Mouse (Mus musculus) heart, adult 2 months (tissue): ENCODE results near the gene Acot8. TPM values are rescaled to one million over a fixed set of nuclear protein-coding genes. Genes with fewer than 3 reads are reported as not detected.

Experiments
- DNase-seq, 2 experiments: peaks; one replicate each; pipeline ENCODE4 v3.0.0; 2021
- H3K27ac ChIP-seq: fragments of 200-600 bp; 2 replicates; pipeline ENCODE4 v1.8.1; 2022
- H3K27me3 ChIP-seq: fragments of 200-500 bp; 2 replicates; pipeline ENCODE4 v1.6.1; 2012; ENCODE audit warnings: mild to moderate bottlenecking, low read length, inconsistent platforms, mixed read lengths; ENCODE audit not compliant: control insufficient read depth, insufficient read depth
- H3K36me3 ChIP-seq: fragments of 200-500 bp; 2 replicates; pipeline ENCODE4 v1.6.1; 2012; ENCODE audit warnings: low read length, inconsistent platforms; ENCODE audit not compliant: control insufficient read depth, insufficient read depth
- H3K4me1 ChIP-seq: fragments of 200-500 bp; 2 replicates; pipeline ENCODE4 v1.6.1; 2011; ENCODE audit warnings: low read length; ENCODE audit not compliant: control insufficient read depth, insufficient read depth
- H3K4me3 ChIP-seq: fragments of 200-600 bp; 2 replicates; pipeline ENCODE4 v1.8.1; 2022
- H3K79me2 ChIP-seq: fragments of 200-500 bp; replicated peaks from 2 replicates; pipeline ENCODE4 v1.6.1; 2012; ENCODE audit warnings: mild to moderate bottlenecking, inconsistent platforms, low read length, moderate library complexity, mixed read lengths; ENCODE audit not compliant: control insufficient read depth, insufficient read depth
- H3K9ac ChIP-seq: fragments of 200-500 bp; 2 replicates; pipeline ENCODE4 v1.6.1; 2012; ENCODE audit warnings: low read depth, mild to moderate bottlenecking, control low read depth, inconsistent platforms, low read length, mixed read lengths
- CTCF ChIP-seq: fragments of 200-600 bp; IDR thresholded peaks from 2 replicates; pipeline ENCODE4 v1.8.1; 2022; ENCODE audit warnings: antibody characterized with exemption, mild to moderate bottlenecking, moderate library complexity
- EP300 ChIP-seq: fragments of 200-500 bp; IDR thresholded peaks from 2 replicates; pipeline ENCODE4 v1.6.1; 2011; ENCODE audit warnings: low read depth, low read length, control low read depth; ENCODE audit not compliant: insufficient read depth
- POLR2A ChIP-seq: fragments of 200-500 bp; IDR thresholded peaks from 2 replicates; pipeline ENCODE4 v1.6.1; 2011; ENCODE audit warnings: mild to moderate bottlenecking, low read depth, low read length, control low read depth; ENCODE audit not compliant: insufficient read depth
- WGBS: fragments of 180-500 bp; shearing (Covaris S2); methylation state at CpG from one replicate; pipeline ENCODE4 v1.1.7; 2018; 5-methylcytosine and 5-hydroxymethylcytosine counted together
- intact Hi-C: fragments of 180-260 bp; cut with DNase I; formaldehyde crosslinking; loops from one replicate; pipeline ENCODE4 v1.15.1; 2025
- polyA plus RNA-seq: library from polyadenylated mRNA; depleted of rRNA; stranded (reverse); fragments of >200 nt; gene quantifications from 2 replicates; pipeline ENCODE4 v1.2.3, GENCODE M21; 2012
- total RNA-seq, 2 experiments: library from RNA; stranded (reverse); gene quantifications; 2 replicates each; pipeline ENCODE4 v1.2.3; 2021

Acot8 gene
- total and polyA plus RNA-seq, 3 experiments, result 13.3 to 19.1 (median 14.0) TPM

DNA sequence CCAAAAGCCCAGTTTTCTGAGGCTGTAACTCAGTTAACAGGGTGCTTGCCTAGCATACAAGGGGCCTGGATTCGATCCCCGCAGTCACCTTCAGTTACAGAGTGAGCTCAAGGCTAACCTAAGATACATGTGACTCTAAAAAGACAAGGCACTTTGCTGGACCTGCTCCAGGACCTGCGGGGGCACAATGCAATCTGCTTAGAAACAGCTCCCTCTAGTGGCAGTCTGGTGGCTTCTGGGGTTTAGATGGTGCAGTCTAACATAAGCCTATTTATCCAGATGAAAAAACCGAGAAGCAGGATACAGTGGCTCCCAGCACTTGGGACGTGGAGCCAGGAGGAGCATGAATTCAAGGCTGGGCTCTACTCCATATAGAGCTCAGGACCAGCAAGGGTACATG, 10.4 kb downstream of the Acot8 start:
- peak; percentile 75 to 78 for DNase-seq
- H3K36me3 ChIP-seq, result peaks cover 2% of the 10 kb centered on the region; the same call in 1 of the 2 replicates
- TF ChIP-seq POLR2A (no peak), CTCF (peak; percentile 90), EP300 (peak; percentile 72; the same call in 1 of the 2 replicates)
- H3K9ac ChIP-seq, result no peak overlapping the region
- no peak overlapping the region for H3K4me3 ChIP-seq
- H3K4me1 ChIP-seq, result peaks cover 1% of the 10 kb centered on the region; the same call in 1 of the 2 replicates
- 16% methylated on average over 5 of the region's 5 CpGs for WGBS
- no peaks in the 10 kb centered on the region for H3K27me3 ChIP-seq
- no peaks in the 10 kb centered on the region for H3K79me2 ChIP-seq
- no peak overlapping the region for H3K27ac ChIP-seq
- intact Hi-C loops, result loop anchor here (2.0 kb wide), 2 partner anchors 115 to 201 kb away; partner anchors contain the start of gene Eppin

DNA sequence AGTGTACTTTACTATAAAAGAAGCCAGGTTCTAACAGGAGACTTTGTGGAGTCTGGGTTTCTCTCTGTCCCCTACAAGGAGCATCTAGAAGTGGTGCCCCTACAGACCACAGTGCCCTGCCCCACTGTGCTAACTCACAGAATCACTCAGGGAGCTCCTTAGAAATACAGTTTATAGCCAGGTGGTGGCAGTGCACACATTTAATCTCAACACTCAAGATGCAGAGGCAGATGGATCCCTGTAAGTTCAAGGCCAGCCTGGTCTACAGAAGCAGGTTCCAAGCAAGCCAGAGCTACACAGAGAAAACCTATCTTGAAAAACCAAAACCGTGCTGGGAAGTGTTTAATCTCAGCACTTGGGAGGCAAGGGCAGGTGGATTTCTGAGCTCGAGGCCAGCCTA, 10.9 kb downstream of the Acot8 start:
- H3K9ac ChIP-seq, result no peak overlapping the region
- TF ChIP-seq CTCF, result no peak
- TF ChIP-seq POLR2A, result no peak
- TF ChIP-seq EP300, result no peak
- H3K79me2 ChIP-seq, result no peaks in the 10 kb centered on the region
- no peaks in the 10 kb centered on the region for H3K27me3 ChIP-seq
- intact Hi-C loops, result loop anchor here (2.0 kb wide), 2 partner anchors 115 to 201 kb away; partner anchors contain the start of gene Eppin
- H3K4me1 ChIP-seq, result peaks cover 1% of the 10 kb centered on the region; the same call in 1 of the 2 replicates
- H3K27ac ChIP-seq, result peak overlapping the region; percentile 43; the same call in 1 of the 2 replicates
- WGBS, result 71% methylated on average over 2 of the region's 2 CpGs
- DNase-seq, result no peak
- peaks cover 2% of the 10 kb centered on the region; the same call in 1 of the 2 replicates for H3K36me3 ChIP-seq
- no peak overlapping the region for H3K4me3 ChIP-seq

- 72% methylated on average over 3 of the region's 3 CpGs for WGBS
- H3K4me1 ChIP-seq, result peaks cover 3% of the 10 kb centered on the region; the same call in 1 of the 2 replicates
- intact Hi-C loops, result no loop called here
- DNase-seq, result peak; percentile 50 to 65
- no peak overlapping the region for H3K9ac ChIP-seq
- 0 out of 2 replicates have a peak, but pooled peaks have one; percentile 31 for TF ChIP-seq EP300
- peak; percentile 83 for TF ChIP-seq CTCF
- no peak for TF ChIP-seq POLR2A
- H3K27me3 ChIP-seq, result no peaks in the 10 kb centered on the region
- H3K27ac ChIP-seq, result peak overlapping the region; percentile 43; the same call in 1 of the 2 replicates
- peaks cover 2% of the 10 kb centered on the region; the same call in 1 of the 2 replicates for H3K36me3 ChIP-seq
- H3K79me2 ChIP-seq, result no peaks in the 10 kb centered on the region
- H3K4me3 ChIP-seq, result no peak overlapping the region
Observed at GRCm38 (mm10) chr2:164793236-164793635, 11.4 kb downstream of the Acot8 start.

DNA sequence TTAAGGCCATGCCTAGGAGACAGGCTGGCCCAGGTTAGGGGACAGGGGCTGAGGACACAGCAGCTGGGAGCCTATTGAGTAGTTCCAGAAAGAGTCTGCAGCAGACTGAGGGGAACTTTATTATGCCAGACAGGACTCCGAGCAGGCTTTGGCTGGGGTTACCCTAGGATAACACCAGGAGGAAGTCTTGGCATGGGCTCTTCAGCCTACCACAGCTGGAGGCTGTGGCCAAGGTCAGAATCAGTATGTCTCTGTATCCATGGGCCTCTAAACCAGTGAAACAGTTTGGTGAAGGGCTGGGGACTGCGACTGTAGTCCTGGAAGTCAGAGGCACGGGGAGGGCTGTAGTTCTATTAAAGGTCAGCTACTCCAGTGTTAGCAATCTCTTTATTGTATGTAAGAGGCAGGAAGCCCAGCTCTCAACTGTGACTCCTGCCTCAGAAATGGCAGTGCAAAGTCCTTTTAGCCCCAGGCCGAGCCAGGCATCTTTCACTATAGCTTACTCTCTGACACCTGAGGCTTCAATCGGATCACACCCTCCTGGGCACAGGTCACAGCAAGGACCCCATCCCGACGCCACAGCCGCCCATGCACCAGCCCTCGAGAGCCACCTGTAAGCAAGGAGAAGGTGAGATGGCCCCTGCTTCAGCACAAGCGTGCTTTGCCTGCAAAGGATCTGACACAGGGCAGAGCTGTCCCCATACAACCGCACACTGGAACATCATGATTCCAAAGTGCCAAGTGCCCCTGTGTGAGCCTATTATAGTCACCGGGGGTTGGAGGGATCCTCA, 12.1 kb downstream of the Acot8 start:
- peaks cover 4% of the 10 kb centered on the region for H3K4me1 ChIP-seq
- H3K36me3 ChIP-seq, result peaks cover 2% of the 10 kb centered on the region; the same call in 1 of the 2 replicates
- WGBS, result 80% methylated on average over 12 of the region's 12 CpGs
- no peaks in the 10 kb centered on the region for H3K79me2 ChIP-seq
- H3K27ac ChIP-seq, result no peak overlapping the region
- TF ChIP-seq POLR2A (no peak), CTCF (no peak), EP300 (no peak)
- intact Hi-C loops, result no loop called here
- DNase-seq, result peak in 1 of 2 experiments; percentile 26
- H3K4me3 ChIP-seq, result no peak overlapping the region
- no peak overlapping the region for H3K9ac ChIP-seq
- no peaks in the 10 kb centered on the region for H3K27me3 ChIP-seq

- Histone ChIP-seq H3K27ac (no peak overlapping the region), H3K79me2 (no peaks in the 10 kb centered on the region), H3K36me3 (peaks cover 5% of the 10 kb centered on the region), H3K27me3 (no peaks in the 10 kb centered on the region), H3K9ac (no peak overlapping the region), H3K4me3 (no peak overlapping the region), H3K4me1 (peaks cover 7% of the 10 kb centered on the region)
- 77% methylated on average over 18 of the region's 18 CpGs for WGBS
- TF ChIP-seq EP300 (no peak), CTCF (no peak), POLR2A (no peak)
- peak in 1 of 2 experiments; percentile 26 for DNase-seq
- intact Hi-C loops, result no loop called here
Observed at GRCm38 (mm10) chr2:164791841-164792261, 12.8 kb downstream of the Acot8 start.

DNA sequence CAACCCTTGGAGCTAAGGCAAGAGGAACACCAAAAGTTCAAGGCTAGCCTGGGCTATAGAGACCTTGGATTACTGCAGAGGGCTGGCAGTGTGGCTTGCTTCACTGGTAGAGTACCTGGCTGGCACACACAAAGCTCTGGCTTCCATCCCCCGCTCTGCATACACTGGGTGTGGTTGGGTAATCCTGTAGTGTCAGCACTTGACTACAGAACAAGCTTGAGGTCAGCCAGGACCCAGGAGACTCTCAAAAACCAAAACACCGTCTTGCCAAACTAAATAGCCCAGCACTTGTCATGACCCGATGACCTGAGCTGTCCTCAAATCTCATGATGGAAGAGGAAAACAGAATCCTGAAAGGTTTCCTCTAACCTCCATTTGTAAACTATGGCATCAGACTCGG, 14.2 kb downstream of the Acot8 start:
- no peak for TF ChIP-seq POLR2A
- TF ChIP-seq CTCF, result no peak
- no peak for TF ChIP-seq EP300
- Histone ChIP-seq H3K36me3 (peaks cover 5% of the 10 kb centered on the region), H3K4me3 (no peak overlapping the region), H3K79me2 (no peaks in the 10 kb centered on the region), H3K27me3 (no peaks in the 10 kb centered on the region), H3K4me1 (peaks cover 11% of the 10 kb centered on the region), H3K27ac (no peak overlapping the region), H3K9ac (no peak overlapping the region)
- WGBS, result 53% methylated on average over 4 of the region's 4 CpGs
- intact Hi-C loops, result no loop called here
- peak in 1 of 2 experiments; percentile 36 for DNase-seq
